Mouse (Mus musculus) ES-E14 (cell line): ENCODE data around the gene Gm45261.

Experiments
- HCFC1 ChIP-seq: IDR thresholded peaks from 2 replicates; pipeline ENCODE4 v1.6.1; 2012; ENCODE audit warnings: low read length, inconsistent platforms, borderline replicate concordance; ENCODE audit not compliant: insufficient read depth
- MAFK ChIP-seq: IDR thresholded peaks from 2 replicates; pipeline ENCODE4 v1.6.1; 2014; ENCODE audit warnings: mild to moderate bottlenecking, low read depth, low read length, inconsistent platforms; ENCODE audit not compliant: insufficient read depth
- ZC3H11A ChIP-seq: IDR thresholded peaks from 2 replicates; pipeline ENCODE4 v1.6.1; 2012; ENCODE audit warnings: low read depth, mild to moderate bottlenecking, inconsistent platforms, low read length, borderline replicate concordance
- ZNF384 ChIP-seq: IDR thresholded peaks from 2 replicates; pipeline ENCODE4 v1.6.1; 2012; ENCODE audit warnings: low read depth, low read length, inconsistent platforms

DNA sequence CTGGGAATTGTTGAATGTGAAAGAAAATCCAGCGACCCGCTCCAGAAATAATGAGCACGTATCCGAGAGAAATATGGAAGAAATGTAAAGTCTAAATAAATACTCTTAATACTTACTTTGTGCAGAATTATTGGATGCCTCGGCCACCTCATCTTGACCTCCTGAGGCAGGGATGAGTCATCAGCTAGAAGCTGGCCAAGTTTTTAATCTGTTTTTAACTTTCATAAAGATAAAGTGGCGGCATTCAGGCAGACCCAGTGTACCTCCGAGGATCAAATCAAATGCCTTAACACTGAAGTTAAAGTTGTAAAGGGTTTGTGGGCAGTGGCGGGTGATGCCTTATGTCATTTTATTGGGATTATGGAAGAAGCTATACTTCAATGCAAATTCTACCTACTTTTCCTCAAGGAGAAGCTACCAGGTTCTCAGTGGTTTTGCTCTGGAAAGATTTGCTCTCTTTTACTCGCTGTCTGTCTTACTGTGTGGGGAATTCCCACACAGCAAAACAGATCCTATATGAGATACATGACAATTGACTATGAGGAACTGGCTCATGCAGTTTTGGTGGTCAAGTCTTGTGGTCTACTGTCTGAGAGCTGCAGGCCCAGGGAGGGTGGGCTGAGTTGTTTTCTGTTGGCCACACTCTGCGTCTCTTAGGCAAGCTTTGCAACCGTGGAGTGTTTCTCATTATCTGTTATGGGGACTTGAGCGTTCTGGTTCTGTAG, 42.8 kb downstream of the Gm45261 start:
- TF ChIP-seq HCFC1, result no peak
- no peak for TF ChIP-seq MAFK
- no peak for TF ChIP-seq ZC3H11A
- no peak for TF ChIP-seq ZNF384
